Mouse (Mus musculus): ENCODE data around the gene Klhl42. TPM values are rescaled to one million over a fixed set of nuclear protein-coding genes. Genes with fewer than 3 reads are reported as not detected.

The Klhl42 gene
- polyA plus RNA-seq, 1 experiment from 2014 or later = 9.0 TPM

- no peaks in the 10 kb centered on the region for H3K9me3 ChIP-seq (ENCODE audit: control insufficient read depth, low read length)
- 88% methylated on average over 10 of the region's 10 CpGs for WGBS
- no peak overlapping the region for H3K4me3 ChIP-seq (ENCODE audit: low read depth, low read length)
- H3K4me2 ChIP-seq (replicated peaks; ENCODE audit: low read depth, low read length) = no peak overlapping the region
- DNase-seq (ENCODE audit: low spot score) (no peak), ATAC-seq (ENCODE audit: low FRiP score) (no peak)
- no peaks in the 10 kb centered on the region for H3K4me1 ChIP-seq (replicated peaks; ENCODE audit: control insufficient read depth, insufficient read depth, low read length)
- H3K27ac ChIP-seq (ENCODE audit: low read depth, low read length) = no peak overlapping the region
- no peak overlapping the region for H3K9ac ChIP-seq (ENCODE audit: low read depth, low read length)
- no peaks in the 10 kb centered on the region for H3K36me3 ChIP-seq (ENCODE audit: control insufficient read depth, insufficient read depth, low read length)
- H3K27me3 ChIP-seq (ENCODE audit: control insufficient read depth, insufficient read depth, low read length) = no peaks in the 10 kb centered on the region
These were observed 35.7 kb upstream of the Klhl42 start for GRCm38 (mm10) chr6:147055374-147055977.

GRCm38 (mm10) chr6:147059326-147059725, 31.9 kb upstream of the Klhl42 start:
- H3K36me3 ChIP-seq (ENCODE audit: control insufficient read depth, insufficient read depth, low read length) = 0 out of 2 replicates have a peak, but pooled peaks cover 4% of the 10 kb centered on the region
- WGBS = 71% methylated on average over 7 of the region's 7 CpGs
- no peak for ATAC-seq (ENCODE audit: low FRiP score)

GRCm38 (mm10) chr6:147061630-147062029, 29.5 kb upstream of the Klhl42 start:
- Histone ChIP-seq H3K9me3 (ENCODE audit: control insufficient read depth, low read length) (no peaks in the 10 kb centered on the region), H3K4me2 (replicated peaks; ENCODE audit: low read depth, low read length) (no peak overlapping the region), H3K36me3 (ENCODE audit: control insufficient read depth, insufficient read depth, low read length) (0 out of 2 replicates have a peak, but pooled peaks cover 4% of the 10 kb centered on the region), H3K9ac (ENCODE audit: low read depth, low read length) (no peak overlapping the region), H3K27ac (ENCODE audit: low read depth, low read length) (no peak overlapping the region), H3K27me3 (ENCODE audit: control insufficient read depth, insufficient read depth, low read length) (no peaks in the 10 kb centered on the region), H3K4me3 (ENCODE audit: low read depth, low read length) (no peak overlapping the region), H3K4me1 (replicated peaks; ENCODE audit: control insufficient read depth, insufficient read depth, low read length) (no peaks in the 10 kb centered on the region)
- no peak for ATAC-seq (ENCODE audit: low FRiP score)
- WGBS = 94% methylated on average over 9 of the region's 9 CpGs
- no peak for DNase-seq (ENCODE audit: low spot score)

More at GRCm38 (mm10) chr6:147059326-147059725, 31.9 kb upstream of the Klhl42 start:
- H3K27me3 ChIP-seq (ENCODE audit: control insufficient read depth, insufficient read depth, low read length) = no peaks in the 10 kb centered on the region
- H3K4me1 ChIP-seq (replicated peaks; ENCODE audit: control insufficient read depth, insufficient read depth, low read length) = no peaks in the 10 kb centered on the region
- no peak overlapping the region for H3K4me2 ChIP-seq (replicated peaks; ENCODE audit: low read depth, low read length)
- no peaks in the 10 kb centered on the region for H3K9me3 ChIP-seq (ENCODE audit: control insufficient read depth, low read length)
- DNase-seq (ENCODE audit: low spot score) = no peak
- H3K27ac ChIP-seq (ENCODE audit: low read depth, low read length) = no peak overlapping the region
- no peak overlapping the region for H3K9ac ChIP-seq (ENCODE audit: low read depth, low read length)
- no peak overlapping the region for H3K4me3 ChIP-seq (ENCODE audit: low read depth, low read length)

GRCm38 (mm10) chr6:147062034-147062433, 29.1 kb upstream of the Klhl42 start:
- H3K4me2 ChIP-seq (replicated peaks; ENCODE audit: low read depth, low read length) = no peak overlapping the region
- no peaks in the 10 kb centered on the region for H3K27me3 ChIP-seq (ENCODE audit: control insufficient read depth, insufficient read depth, low read length)
- H3K36me3 ChIP-seq (ENCODE audit: control insufficient read depth, insufficient read depth, low read length) = 0 out of 2 replicates have a peak, but pooled peaks cover 4% of the 10 kb centered on the region
- H3K9ac ChIP-seq (ENCODE audit: low read depth, low read length) = no peak overlapping the region
- DNase-seq (ENCODE audit: low spot score) (no peak), ATAC-seq (ENCODE audit: low FRiP score) (no peak)
- H3K27ac ChIP-seq (ENCODE audit: low read depth, low read length) = no peak overlapping the region
- H3K4me3 ChIP-seq (ENCODE audit: low read depth, low read length) = no peak overlapping the region
- H3K9me3 ChIP-seq (ENCODE audit: control insufficient read depth, low read length) = no peaks in the 10 kb centered on the region
- no peaks in the 10 kb centered on the region for H3K4me1 ChIP-seq (replicated peaks; ENCODE audit: control insufficient read depth, insufficient read depth, low read length)
- 84% methylated on average over 7 of the region's 7 CpGs for WGBS

GRCm38 (mm10) chr6:147062694-147063093, 28.5 kb upstream of the Klhl42 start:
- no peak overlapping the region for H3K4me2 ChIP-seq (replicated peaks; ENCODE audit: low read depth, low read length)
- H3K27me3 ChIP-seq (ENCODE audit: control insufficient read depth, insufficient read depth, low read length) = no peaks in the 10 kb centered on the region
- H3K9ac ChIP-seq (ENCODE audit: low read depth, low read length) = no peak overlapping the region
- H3K4me1 ChIP-seq (replicated peaks; ENCODE audit: control insufficient read depth, insufficient read depth, low read length) = no peaks in the 10 kb centered on the region
- no peaks in the 10 kb centered on the region for H3K9me3 ChIP-seq (ENCODE audit: control insufficient read depth, low read length)
- no peak overlapping the region for H3K27ac ChIP-seq (ENCODE audit: low read depth, low read length)
- no peak for ATAC-seq (ENCODE audit: low FRiP score)
- no peak overlapping the region for H3K4me3 ChIP-seq (ENCODE audit: low read depth, low read length)
- no peak for DNase-seq (ENCODE audit: low spot score)
- H3K36me3 ChIP-seq (ENCODE audit: control insufficient read depth, insufficient read depth, low read length) = 0 out of 2 replicates have a peak, but pooled peaks cover 4% of the 10 kb centered on the region
- 86% methylated on average over 7 of the region's 7 CpGs for WGBS

GRCm38 (mm10) chr6:147064226-147064943, 26.8 kb upstream of the Klhl42 start:
- 0 out of 2 replicates have a peak, but pooled peaks cover 4% of the 10 kb centered on the region for H3K36me3 ChIP-seq (ENCODE audit: control insufficient read depth, insufficient read depth, low read length)

GRCm38 (mm10) chr6:147064944-147065261, 26.3 kb upstream of the Klhl42 start:
- Histone ChIP-seq H3K9ac (ENCODE audit: low read depth, low read length) (no peak overlapping the region), H3K36me3 (ENCODE audit: control insufficient read depth, insufficient read depth, low read length) (0 out of 2 replicates have a peak, but pooled peaks cover 4% of the 10 kb centered on the region), H3K4me3 (ENCODE audit: low read depth, low read length) (no peak overlapping the region), H3K4me2 (replicated peaks; ENCODE audit: low read depth, low read length) (no peak overlapping the region), H3K27ac (ENCODE audit: low read depth, low read length) (no peak overlapping the region), H3K27me3 (ENCODE audit: control insufficient read depth, insufficient read depth, low read length) (no peaks in the 10 kb centered on the region), H3K9me3 (ENCODE audit: control insufficient read depth, low read length) (no peaks in the 10 kb centered on the region), H3K4me1 (replicated peaks; ENCODE audit: control insufficient read depth, insufficient read depth, low read length) (no peaks in the 10 kb centered on the region)
- ATAC-seq (ENCODE audit: low FRiP score) (no peak), DNase-seq (ENCODE audit: low spot score) (no peak)
- WGBS = 93% methylated on average over 6 of the region's 6 CpGs

More at GRCm38 (mm10) chr6:147064226-147064943, 26.8 kb upstream of the Klhl42 start:
- Histone ChIP-seq H3K9ac (ENCODE audit: low read depth, low read length) (no peak overlapping the region), H3K9me3 (ENCODE audit: control insufficient read depth, low read length) (no peaks in the 10 kb centered on the region), H3K4me3 (ENCODE audit: low read depth, low read length) (no peak overlapping the region), H3K27ac (ENCODE audit: low read depth, low read length) (no peak overlapping the region), H3K4me1 (replicated peaks; ENCODE audit: control insufficient read depth, insufficient read depth, low read length) (no peaks in the 10 kb centered on the region), H3K27me3 (ENCODE audit: control insufficient read depth, insufficient read depth, low read length) (no peaks in the 10 kb centered on the region), H3K4me2 (replicated peaks; ENCODE audit: low read depth, low read length) (no peak overlapping the region)
- WGBS = 92% methylated on average over 10 of the region's 10 CpGs
- ATAC-seq (ENCODE audit: low FRiP score) (no peak), DNase-seq (ENCODE audit: low spot score) (no peak)

- Histone ChIP-seq H3K9me3 (ENCODE audit: control insufficient read depth, low read length) (no peaks in the 10 kb centered on the region), H3K4me3 (ENCODE audit: low read depth, low read length) (no peak overlapping the region), H3K27ac (ENCODE audit: low read depth, low read length) (no peak overlapping the region), H3K9ac (ENCODE audit: low read depth, low read length) (no peak overlapping the region), H3K27me3 (ENCODE audit: control insufficient read depth, insufficient read depth, low read length) (no peaks in the 10 kb centered on the region), H3K36me3 (ENCODE audit: control insufficient read depth, insufficient read depth, low read length) (no peaks in the 10 kb centered on the region), H3K4me1 (replicated peaks; ENCODE audit: control insufficient read depth, insufficient read depth, low read length) (no peaks in the 10 kb centered on the region), H3K4me2 (replicated peaks; ENCODE audit: low read depth, low read length) (no peak overlapping the region)
- 65% methylated on average over 5 of the region's 5 CpGs for WGBS
- no peak for DNase-seq (ENCODE audit: low spot score)
- ATAC-seq (ENCODE audit: low FRiP score) = no peak
These were observed 15.3 kb upstream of the Klhl42 start for GRCm38 (mm10) chr6:147075808-147076387.
